Mouse (Mus musculus) cerebellum, adult 2 months (tissue): Measurements from ENCODE around the gene Trappc11. TPM values are rescaled to one million over a fixed set of nuclear protein-coding genes. Genes with fewer than 3 reads are reported as not detected.

Experiments used
- DNase-seq, 2 experiments: peaks; one replicate each; pipeline ENCODE4 v3.0.0; 2021
- H3K27ac ChIP-seq: fragments of 200-500 bp; 2 replicates; pipeline ENCODE4 v1.5.1; 2012; ENCODE audit warnings: low read length, control low read depth, inconsistent platforms; ENCODE audit not compliant: insufficient read depth
- H3K27me3 ChIP-seq: fragments of 200-500 bp; 2 replicates; pipeline ENCODE4 v1.6.1; 2012; ENCODE audit warnings: inconsistent platforms, mild to moderate bottlenecking, low read length, moderate library complexity; ENCODE audit not compliant: control insufficient read depth, insufficient read depth
- H3K4me1 ChIP-seq: fragments of 200-500 bp; 2 replicates; pipeline ENCODE4 v1.6.1; 2011; ENCODE audit warnings: low read length; ENCODE audit not compliant: control insufficient read depth, insufficient read depth
- H3K4me3 ChIP-seq: fragments of 200-500 bp; replicated peaks from 2 replicates; pipeline ENCODE3; 2011; ENCODE audit warnings: mild to moderate bottlenecking, low read depth, low read length, control low read depth; ENCODE audit not compliant: insufficient read depth
- CTCF ChIP-seq: fragments of 200-500 bp; IDR thresholded peaks from 2 replicates; pipeline ENCODE4 v1.5.1; 2011; ENCODE audit warnings: low read depth, mild to moderate bottlenecking, control low read depth, low read length, moderate library complexity, borderline replicate concordance; ENCODE audit not compliant: insufficient read depth
- POLR2A ChIP-seq: fragments of 200-500 bp; IDR thresholded peaks from 2 replicates; pipeline ENCODE4 v1.6.1; 2011; ENCODE audit warnings: low read length, control low read depth, borderline replicate concordance; ENCODE audit not compliant: insufficient read depth
- WGBS: fragments of 180-500 bp; shearing (Covaris S2); methylation state at CpG from one replicate; pipeline ENCODE4 v1.1.7; 2018; 5-methylcytosine and 5-hydroxymethylcytosine counted together
- polyA plus RNA-seq: library from polyadenylated mRNA; depleted of rRNA; stranded (reverse); fragments of >200 nt; gene quantifications from 2 replicates; pipeline ENCODE4 v1.2.3, GENCODE M21; 2012; rRNA removed

The Trappc11 gene
- 39.6 and 42.9 TPM in 2 replicates for polyA plus RNA-seq

DNA sequence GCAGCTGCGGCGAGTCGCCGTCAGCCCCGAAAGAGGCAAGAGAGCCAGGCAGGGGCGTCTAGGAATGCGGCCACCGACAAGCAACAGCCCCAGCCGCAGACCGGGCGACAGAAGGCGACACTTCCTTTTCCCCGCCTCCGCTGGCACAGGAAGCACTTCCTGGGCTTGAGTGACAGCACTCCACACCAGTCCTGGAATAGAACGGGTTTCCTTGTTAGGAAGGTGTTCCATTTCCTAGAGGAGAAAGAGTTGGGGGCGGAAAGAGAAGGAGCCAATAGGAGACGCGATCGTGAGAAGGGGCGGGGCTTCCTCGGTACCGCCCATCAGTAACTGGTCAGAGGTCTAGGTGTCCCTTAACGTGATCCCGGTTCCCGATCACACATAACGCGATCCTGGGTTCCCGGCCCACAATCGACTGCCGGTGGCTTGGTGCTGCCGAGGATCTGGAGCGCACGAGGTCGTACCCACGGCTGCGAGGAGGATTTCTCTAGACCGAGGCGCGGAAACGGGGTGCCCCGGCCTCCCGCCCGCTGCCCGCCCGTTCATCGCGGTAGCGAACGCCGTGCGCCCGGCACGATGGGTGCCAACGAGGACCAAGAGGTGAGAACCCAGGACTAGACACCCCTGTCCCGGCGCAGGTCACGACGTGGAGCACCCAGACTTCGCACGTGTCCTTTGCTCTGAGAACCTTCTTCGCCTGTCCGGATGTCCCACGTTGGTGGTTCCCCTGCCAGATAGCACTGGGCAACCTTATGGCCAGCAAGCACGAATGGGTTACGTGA lies at the start of gene Trappc11, which contains the start of gene Rwdd4a:
Gene Trappc11 (minus strand): TSS at position 127 of the 782 bp plus-strand sequence.
Gene Rwdd4a (plus strand): TSS at position 321 of the 782 bp plus-strand sequence.
- H3K4me3 ChIP-seq: peak within 1 kb of the TSS; percentile 87
- peak within 1 kb of the TSS; percentile 46; the same call in 1 of the 2 replicates for H3K27ac ChIP-seq
- no peaks in the 10 kb centered on the region for H3K27me3 ChIP-seq
- under 1% methylated on average over 65 of the region's 65 CpGs for WGBS
- no peaks in the 10 kb centered on the region for H3K4me1 ChIP-seq
- peak; percentile 96 to 98 for DNase-seq
- TF ChIP-seq CTCF (no peak), POLR2A (peak; percentile 81; the same call in 1 of the 2 replicates)

DNA sequence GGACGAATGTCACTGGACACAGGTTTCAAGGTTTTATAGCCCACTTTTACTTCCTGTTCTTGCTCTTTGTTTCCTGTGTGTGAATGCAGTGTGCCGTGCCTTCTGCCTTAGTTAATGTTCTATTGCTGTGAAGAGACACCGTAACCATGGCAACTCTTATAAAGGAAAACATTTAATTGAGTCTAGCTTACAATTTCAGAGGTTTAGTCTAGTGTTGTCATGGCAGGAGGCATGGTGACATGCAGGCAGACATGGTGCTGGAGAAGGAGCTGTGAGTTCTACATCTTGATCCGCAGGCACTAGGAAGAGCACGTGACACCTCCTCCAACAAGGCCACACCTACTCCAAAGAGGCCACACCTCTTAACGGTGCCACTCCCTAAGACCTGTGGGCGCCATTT lies 48.2 kb upstream of the Trappc11 start:
- TF ChIP-seq CTCF: no peak
- Histone ChIP-seq H3K4me1 (no peaks in the 10 kb centered on the region), H3K27ac (no peak overlapping the region), H3K4me3 (no peak overlapping the region), H3K27me3 (no peaks in the 10 kb centered on the region)
- no peak for DNase-seq
- 84% methylated on average over 7 of the region's 7 CpGs for WGBS

GRCm38 (mm10) chr8:47573482-47573881 lies 40.2 kb upstream of the Trappc11 start:
- H3K4me1 ChIP-seq: no peaks in the 10 kb centered on the region
- no peaks in the 10 kb centered on the region for H3K27me3 ChIP-seq
- no peak for TF ChIP-seq CTCF
- no peak for TF ChIP-seq POLR2A
- 81% methylated on average over 7 of the region's 7 CpGs for WGBS
- DNase-seq: no peak
- H3K4me3 ChIP-seq: no peak overlapping the region
- no peak overlapping the region for H3K27ac ChIP-seq

DNA sequence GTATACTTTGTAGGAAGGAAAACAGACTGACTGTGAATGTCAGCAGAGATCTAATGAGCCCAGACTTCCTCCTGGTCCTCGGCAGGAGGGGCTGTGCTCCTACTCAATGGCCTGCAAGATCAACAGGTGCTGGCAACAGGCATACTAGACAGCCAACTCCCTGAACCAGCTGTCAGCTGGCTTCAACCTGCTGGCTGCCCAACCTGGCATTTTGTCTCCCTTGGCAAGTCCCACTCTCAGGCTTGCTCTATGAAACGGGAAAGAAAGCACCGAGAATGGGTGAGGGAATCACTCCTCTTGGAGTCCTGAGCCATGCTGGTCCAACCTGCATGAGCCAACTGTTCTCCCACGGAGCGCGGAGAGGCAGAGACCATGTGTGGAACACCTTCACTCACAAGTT lies 36.9 kb upstream of the Trappc11 start:
- no peak overlapping the region for H3K27ac ChIP-seq
- H3K27me3 ChIP-seq: no peaks in the 10 kb centered on the region
- H3K4me3 ChIP-seq: no peak overlapping the region
- TF ChIP-seq POLR2A: no peak
- TF ChIP-seq CTCF: no peak
- DNase-seq: no peak
- no peaks in the 10 kb centered on the region for H3K4me1 ChIP-seq
- 20% methylated on average over 6 of the region's 6 CpGs for WGBS

- DNase-seq: no peak
- no peaks in the 10 kb centered on the region for H3K27me3 ChIP-seq
Observed at GRCm38 (mm10) chr8:47568098-47568497, 34.8 kb upstream of the Trappc11 start.

GRCm38 (mm10) chr8:47566551-47566950 lies 33.3 kb upstream of the Trappc11 start:
- H3K27ac ChIP-seq: no peak overlapping the region
- 93% methylated on average over 6 of the region's 6 CpGs for WGBS

More at GRCm38 (mm10) chr8:47568098-47568497, 34.8 kb upstream of the Trappc11 start:
- WGBS: 83% methylated on average over 5 of the region's 5 CpGs
- Histone ChIP-seq H3K4me1 (no peaks in the 10 kb centered on the region), H3K4me3 (no peak overlapping the region), H3K27ac (no peak overlapping the region)
- TF ChIP-seq POLR2A (no peak), CTCF (no peak)

DNA sequence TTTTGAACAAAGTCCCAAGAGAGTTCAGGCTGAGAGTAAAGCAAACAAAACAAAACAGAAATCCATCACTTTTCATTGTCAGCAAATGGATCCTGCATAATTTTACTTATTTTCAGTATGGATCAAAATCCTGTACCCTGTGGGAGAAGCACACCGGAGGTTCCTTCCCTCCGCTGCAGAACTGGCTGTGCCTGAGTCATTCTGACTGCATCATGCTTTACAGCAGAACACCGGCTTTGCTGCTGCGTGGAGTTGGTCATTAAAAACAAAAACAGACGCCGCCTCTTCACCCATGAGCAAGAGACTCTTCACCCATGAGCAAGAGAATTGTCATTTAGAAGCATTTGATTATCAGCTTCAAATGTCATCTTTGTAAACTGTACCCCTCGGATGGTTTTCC lies 27.5 kb upstream of the Trappc11 start:
- H3K4me3 ChIP-seq: no peak overlapping the region
- TF ChIP-seq CTCF: no peak
- no peak for TF ChIP-seq POLR2A
- no peaks in the 10 kb centered on the region for H3K4me1 ChIP-seq
- 90% methylated on average over 7 of the region's 7 CpGs for WGBS
- H3K27ac ChIP-seq: no peak overlapping the region
- no peaks in the 10 kb centered on the region for H3K27me3 ChIP-seq
- no peak for DNase-seq

More at GRCm38 (mm10) chr8:47566551-47566950, 33.3 kb upstream of the Trappc11 start:
- H3K4me1 ChIP-seq: no peaks in the 10 kb centered on the region
- DNase-seq: no peak
- no peaks in the 10 kb centered on the region for H3K27me3 ChIP-seq
- H3K4me3 ChIP-seq: no peak overlapping the region
- TF ChIP-seq CTCF (no peak), POLR2A (no peak)

DNA sequence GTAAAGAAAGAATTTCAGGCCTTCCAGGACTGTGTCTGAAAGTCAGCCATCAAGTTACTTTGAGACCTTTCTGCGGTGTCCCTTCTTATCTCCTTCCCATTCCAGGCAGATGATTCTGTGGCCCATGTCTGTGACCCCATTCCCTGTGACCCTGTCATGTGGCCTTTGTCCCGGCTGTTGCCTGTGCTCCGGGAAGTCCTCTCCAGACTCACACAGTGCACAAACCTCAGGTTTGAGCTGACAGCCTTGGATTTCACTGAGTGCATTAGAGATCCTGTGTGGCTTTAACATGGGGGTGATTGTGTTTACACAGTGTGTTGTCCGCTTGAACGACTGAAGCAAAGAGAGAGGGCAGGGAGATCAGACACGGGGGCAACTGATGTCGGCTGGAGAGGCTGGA lies 25.0 kb upstream of the Trappc11 start:
- H3K27me3 ChIP-seq: no peaks in the 10 kb centered on the region
- TF ChIP-seq POLR2A (no peak), CTCF (no peak)
- 57% methylated on average over 7 of the region's 7 CpGs for WGBS
- no peak for DNase-seq
- H3K27ac ChIP-seq: no peak overlapping the region
- H3K4me1 ChIP-seq: no peaks in the 10 kb centered on the region
- no peak overlapping the region for H3K4me3 ChIP-seq
